Mouse (Mus musculus) lung, postnatal 0 days (tissue): ENCODE results near the gene Rnf182. TPM values are rescaled to one million over a fixed set of nuclear protein-coding genes. Genes with fewer than 3 reads are reported as not detected.

Experiments used
- ATAC-seq: fragments of 200-750 bp; cut with Nextera tagmentation; 2 replicates; pipeline ENCODE4 v1.8.0; 2017; ENCODE audit warnings: moderate library complexity
- DNase-seq: peaks from one replicate; pipeline ENCODE4 v3.0.0-alpha.2; 2016; ENCODE audit warnings: low spot score
- H3K27ac ChIP-seq: fragments of 300-500 bp; sonication (generic); 2 replicates; pipeline ENCODE4 v1.5.1; 2014; ENCODE audit warnings: antibody characterized with exemption, mild to moderate bottlenecking, low read length, mixed read lengths
- H3K27me3 ChIP-seq: fragments of 300-500 bp; sonication (generic); replicated peaks from 2 replicates; pipeline ENCODE4 v1.6.1; 2014; ENCODE audit warnings: low read length, mixed read lengths; ENCODE audit not compliant: insufficient read depth
- H3K36me3 ChIP-seq: fragments of 300-500 bp; sonication (generic); 2 replicates; pipeline ENCODE4 v1.6.1; 2014; ENCODE audit warnings: low read length, mixed read lengths; ENCODE audit not compliant: insufficient read depth
- H3K4me1 ChIP-seq: fragments of 300-500 bp; sonication (generic); 2 replicates; pipeline ENCODE4 v1.6.1; 2014; ENCODE audit warnings: antibody characterized with exemption, low read depth, low read length, mixed read lengths; ENCODE audit not compliant: insufficient read depth
- H3K4me2 ChIP-seq: fragments of 300-500 bp; sonication (generic); replicated peaks from 2 replicates; pipeline ENCODE4 v1.6.1; 2014; ENCODE audit warnings: low read depth, mild to moderate bottlenecking, low read length, moderate library complexity, mixed read lengths
- H3K4me3 ChIP-seq: fragments of 300-500 bp; sonication (generic); 2 replicates; pipeline ENCODE4 v1.5.1; 2014; ENCODE audit warnings: low read depth, low read length
- H3K9ac ChIP-seq: fragments of 300-500 bp; sonication (generic); replicated peaks from 2 replicates; pipeline ENCODE4 v1.6.1; 2014; ENCODE audit warnings: low read depth, mild to moderate bottlenecking
- H3K9me3 ChIP-seq: fragments of 300-500 bp; sonication (generic); 2 replicates; pipeline ENCODE4 v1.6.1; 2016; ENCODE audit warnings: low read length, mixed read lengths
- CTCF ChIP-seq: IDR thresholded peaks from 2 replicates; pipeline ENCODE4 v1.5.1; 2016; ENCODE audit warnings: antibody characterized with exemption, mild to moderate bottlenecking
- EP300 ChIP-seq: IDR thresholded peaks from 2 replicates; pipeline ENCODE4 v1.6.1; 2016; ENCODE audit warnings: antibody characterized with exemption, mild to moderate bottlenecking, control low read depth
- WGBS: fragments of 180-500 bp; shearing (Covaris S2); extraction: QIAGEN DNeasy Blood & Tissue Kit; methylation state at CpG from one replicate; pipeline ENCODE4 v1.1.7; 2014; 5-methylcytosine and 5-hydroxymethylcytosine counted together
- polyA plus RNA-seq: library from polyadenylated mRNA; unstranded; fragments of >200 nt; fragmentation: Nextera tagmentation; extraction: Ambion mirVana; gene quantifications from 2 replicates; pipeline ENCODE4 v1.2.1, GENCODE M21; 2015

Gene Rnf182
- polyA plus RNA-seq, 1 experiment from 2014 or later = 0.37 TPM

GRCm38 (mm10) chr13:43587844-43588840 is 27.4 kb upstream of the Rnf182 start:
- H3K4me1 ChIP-seq = 0 out of 2 replicates have a peak, but pooled peaks cover under 1% of the 10 kb centered on the region
- no peaks in the 10 kb centered on the region for H3K9me3 ChIP-seq
- DNase-seq (peak; percentile 24), ATAC-seq (no peak)
- H3K4me2 ChIP-seq = no peak overlapping the region
- H3K4me3 ChIP-seq = no peak overlapping the region
- TF ChIP-seq CTCF (no peak), EP300 (no peak)
- no peak overlapping the region for H3K9ac ChIP-seq
- H3K36me3 ChIP-seq = no peaks in the 10 kb centered on the region
- H3K27ac ChIP-seq = no peak overlapping the region
- no peaks in the 10 kb centered on the region for H3K27me3 ChIP-seq
- 75% methylated on average over 14 of the region's 14 CpGs for WGBS

- peak overlapping the region; percentile 29 for H3K4me2 ChIP-seq
- no peaks in the 10 kb centered on the region for H3K4me1 ChIP-seq
- TF ChIP-seq CTCF (no peak), EP300 (no peak)
- no peak overlapping the region for H3K9ac ChIP-seq
- no peak for DNase-seq
- H3K4me3 ChIP-seq = no peak overlapping the region
- ATAC-seq = peak; percentile 33; the same call in 1 of the 2 replicates
- no peaks in the 10 kb centered on the region for H3K27me3 ChIP-seq
- H3K36me3 ChIP-seq = no peaks in the 10 kb centered on the region
- H3K9me3 ChIP-seq = no peaks in the 10 kb centered on the region
- H3K27ac ChIP-seq = no peak overlapping the region
- 64% methylated on average over 28 of the region's 28 CpGs for WGBS
These were observed 23.5 kb upstream of the Rnf182 start for GRCm38 (mm10) chr13:43591828-43592680.

GRCm38 (mm10) chr13:43592681-43593068 is 22.8 kb upstream of the Rnf182 start:
- H3K4me3 ChIP-seq = no peak overlapping the region
- WGBS = 40% methylated on average over 8 of the region's 8 CpGs

GRCm38 (mm10) chr13:43595896-43596295 is 19.6 kb upstream of the Rnf182 start:
- no peak overlapping the region for H3K4me2 ChIP-seq
- 67% methylated on average over 4 of the region's 4 CpGs for WGBS
- H3K4me1 ChIP-seq = no peaks in the 10 kb centered on the region
- no peaks in the 10 kb centered on the region for H3K27me3 ChIP-seq
- DNase-seq (peak; percentile 86), ATAC-seq (peak; percentile 74)
- TF ChIP-seq CTCF (peak; percentile 92), EP300 (0 out of 2 replicates have a peak, but pooled peaks have one; percentile 12)
- H3K36me3 ChIP-seq = no peaks in the 10 kb centered on the region
- no peak overlapping the region for H3K4me3 ChIP-seq
- no peak overlapping the region for H3K9ac ChIP-seq
- H3K9me3 ChIP-seq = no peaks in the 10 kb centered on the region
- H3K27ac ChIP-seq = no peak overlapping the region

More at GRCm38 (mm10) chr13:43592681-43593068, 22.8 kb upstream of the Rnf182 start:
- ATAC-seq = peak; percentile 68
- no peaks in the 10 kb centered on the region for H3K4me1 ChIP-seq
- H3K36me3 ChIP-seq = no peaks in the 10 kb centered on the region
- peak; percentile 53 for DNase-seq
- H3K9ac ChIP-seq = no peak overlapping the region
- no peaks in the 10 kb centered on the region for H3K9me3 ChIP-seq
- TF ChIP-seq CTCF = no peak
- H3K27me3 ChIP-seq = no peaks in the 10 kb centered on the region
- peak overlapping the region; percentile 29 for H3K4me2 ChIP-seq
- no peak overlapping the region for H3K27ac ChIP-seq

GRCm38 (mm10) chr13:43600967-43601366 is 14.5 kb upstream of the Rnf182 start:
- H3K9me3 ChIP-seq = no peaks in the 10 kb centered on the region
- ATAC-seq (no peak), DNase-seq (no peak)
- H3K36me3 ChIP-seq = no peaks in the 10 kb centered on the region
- no peaks in the 10 kb centered on the region for H3K4me1 ChIP-seq
- no peak overlapping the region for H3K9ac ChIP-seq
- H3K4me3 ChIP-seq = no peak overlapping the region
- H3K27me3 ChIP-seq = no peaks in the 10 kb centered on the region
- TF ChIP-seq CTCF = no peak
- no peak for TF ChIP-seq EP300
- no peak overlapping the region for H3K27ac ChIP-seq
- no peak overlapping the region for H3K4me2 ChIP-seq
- WGBS = 81% methylated on average over 6 of the region's 6 CpGs

GRCm38 (mm10) chr13:43602440-43602839 is 13.1 kb upstream of the Rnf182 start:
- ATAC-seq (no peak), DNase-seq (no peak)
- H3K27me3 ChIP-seq = no peaks in the 10 kb centered on the region
- WGBS = 71% methylated on average over 2 of the region's 2 CpGs
- TF ChIP-seq CTCF (no peak), EP300 (no peak)
- no peak overlapping the region for H3K4me3 ChIP-seq
- no peaks in the 10 kb centered on the region for H3K9me3 ChIP-seq
- no peaks in the 10 kb centered on the region for H3K36me3 ChIP-seq
- no peak overlapping the region for H3K27ac ChIP-seq
- no peak overlapping the region for H3K4me2 ChIP-seq
- no peak overlapping the region for H3K9ac ChIP-seq
- H3K4me1 ChIP-seq = no peaks in the 10 kb centered on the region
